Mouse (Mus musculus) forebrain, embryonic 14.5 days (tissue): ENCODE measurements around the gene Myo5c. TPM values are rescaled to one million over a fixed set of nuclear protein-coding genes. Genes with fewer than 3 reads are reported as not detected.

Source experiments
- ATAC-seq: fragments of 200-750 bp; cut with Nextera tagmentation; 2 replicates; pipeline ENCODE4 v1.8.0; 2017; ENCODE audit warnings: mild to moderate bottlenecking, moderate library complexity
- DNase-seq: peaks from one replicate; pipeline ENCODE4 v3.0.0-alpha.2; 2015; ENCODE audit warnings: low spot score
- H3K27ac ChIP-seq: fragments of 300-500 bp; sonication (generic); 2 replicates; pipeline ENCODE4 v1.5.1; 2014; ENCODE audit warnings: low read depth, mild to moderate bottlenecking, control low read depth, low read length, moderate library complexity
- H3K27me3 ChIP-seq: fragments of 300-500 bp; sonication (generic); replicated peaks from 2 replicates; pipeline ENCODE4 v1.6.1; 2014; ENCODE audit warnings: low read length, control low read depth, mixed read lengths; ENCODE audit not compliant: control insufficient read depth, insufficient read depth
- H3K36me3 ChIP-seq: fragments of 300-500 bp; sonication (generic); 2 replicates; pipeline ENCODE4 v1.6.1; 2014; ENCODE audit warnings: low read length, control low read depth; ENCODE audit not compliant: control insufficient read depth, insufficient read depth
- H3K4me1 ChIP-seq: fragments of 300-500 bp; sonication (generic); 2 replicates; pipeline ENCODE4 v1.6.1; 2014; ENCODE audit warnings: antibody characterized with exemption, low read length, control low read depth; ENCODE audit not compliant: control insufficient read depth, insufficient read depth
- H3K4me2 ChIP-seq: fragments of 300-500 bp; sonication (generic); 2 replicates; pipeline ENCODE4 v1.6.1; 2014; ENCODE audit warnings: mild to moderate bottlenecking, control low read depth, low read length
- H3K4me3 ChIP-seq: fragments of 300-500 bp; sonication (generic); 2 replicates; pipeline ENCODE4 v1.5.1; 2014; ENCODE audit warnings: low read depth, low read length, control low read depth
- H3K9ac ChIP-seq: fragments of 300-500 bp; sonication (generic); 2 replicates; pipeline ENCODE4 v1.6.1; 2014; ENCODE audit warnings: mild to moderate bottlenecking, low read length, control low read depth, moderate library complexity
- H3K9me3 ChIP-seq: fragments of 300-500 bp; sonication (generic); replicated peaks from 2 replicates; pipeline ENCODE4 v1.6.1; 2016; ENCODE audit warnings: low read length, control low read depth, mixed read lengths; ENCODE audit not compliant: control insufficient read depth
- WGBS: fragments of 180-500 bp; shearing (Covaris S2); extraction: QIAGEN DNeasy Blood & Tissue Kit; methylation state at CpG from one replicate; pipeline ENCODE4 v1.1.7; 2014; 5-methylcytosine and 5-hydroxymethylcytosine counted together
- polyA plus RNA-seq: library from polyadenylated mRNA; unstranded; fragments of >200 nt; fragmentation: Nextera tagmentation; extraction: Ambion mirVana; gene quantifications from 2 replicates; pipeline ENCODE4 v1.2.1, GENCODE M21; 2014

The Myo5c gene
- polyA plus RNA-seq, 1 experiment from 2014 or later = 0.10 TPM

- H3K4me1 ChIP-seq = no peaks in the 10 kb centered on the region
- H3K4me3 ChIP-seq = no peak overlapping the region
- no peaks in the 10 kb centered on the region for H3K27me3 ChIP-seq
- no peak overlapping the region for H3K4me2 ChIP-seq
- no peaks in the 10 kb centered on the region for H3K36me3 ChIP-seq
- no peaks in the 10 kb centered on the region for H3K9me3 ChIP-seq
- no peak for ATAC-seq
- WGBS = 82% methylated on average over 6 of the region's 6 CpGs
- no peak for DNase-seq
- no peak overlapping the region for H3K27ac ChIP-seq
- H3K9ac ChIP-seq = no peak overlapping the region
Measured at GRCm38 (mm10) chr9:75285363-75285762, 53.5 kb downstream of the Myo5c start.

- no peaks in the 10 kb centered on the region for H3K36me3 ChIP-seq
- no peak overlapping the region for H3K4me2 ChIP-seq
- no peaks in the 10 kb centered on the region for H3K4me1 ChIP-seq
- H3K9me3 ChIP-seq = no peaks in the 10 kb centered on the region
- H3K4me3 ChIP-seq = no peak overlapping the region
- no peaks in the 10 kb centered on the region for H3K27me3 ChIP-seq
- DNase-seq = no peak
- WGBS = 71% methylated on average over 6 of the region's 6 CpGs
- H3K27ac ChIP-seq = no peak overlapping the region
- no peak overlapping the region for H3K9ac ChIP-seq
- ATAC-seq = no peak
Measured at GRCm38 (mm10) chr9:75287636-75288035, 55.8 kb downstream of the Myo5c start.

GRCm38 (mm10) chr9:75289545-75289944 is 57.7 kb downstream of the Myo5c start:
- Histone ChIP-seq H3K4me1 (no peaks in the 10 kb centered on the region), H3K4me3 (no peak overlapping the region), H3K27ac (no peak overlapping the region), H3K9me3 (no peaks in the 10 kb centered on the region), H3K27me3 (no peaks in the 10 kb centered on the region), H3K9ac (no peak overlapping the region), H3K4me2 (no peak overlapping the region), H3K36me3 (no peaks in the 10 kb centered on the region)
- DNase-seq = no peak
- 48% methylated on average over 4 of the region's 4 CpGs for WGBS
- ATAC-seq = no peak

- Histone ChIP-seq H3K4me3 (no peak overlapping the region), H3K27ac (no peak overlapping the region), H3K9me3 (no peaks in the 10 kb centered on the region), H3K4me2 (no peak overlapping the region), H3K36me3 (no peaks in the 10 kb centered on the region), H3K27me3 (no peaks in the 10 kb centered on the region), H3K9ac (no peak overlapping the region), H3K4me1 (no peaks in the 10 kb centered on the region)
- 86% methylated on average over 2 of the region's 2 CpGs for WGBS
- DNase-seq (no peak), ATAC-seq (no peak)
Measured at GRCm38 (mm10) chr9:75299342-75299741, 67.5 kb downstream of the Myo5c start.

- Histone ChIP-seq H3K9ac (no peak overlapping the region), H3K27ac (no peak overlapping the region), H3K4me1 (no peaks in the 10 kb centered on the region), H3K9me3 (no peaks in the 10 kb centered on the region), H3K4me2 (no peak overlapping the region), H3K27me3 (no peaks in the 10 kb centered on the region), H3K4me3 (no peak overlapping the region), H3K36me3 (no peaks in the 10 kb centered on the region)
- no peak for ATAC-seq
- 74% methylated on average over 2 of the region's 2 CpGs for WGBS
- no peak for DNase-seq
Measured at GRCm38 (mm10) chr9:75303033-75303432, 71.2 kb downstream of the Myo5c start.

- no peaks in the 10 kb centered on the region for H3K27me3 ChIP-seq
- peak overlapping the region; percentile 26; the same call in 1 of the 2 replicates for H3K4me2 ChIP-seq
- no peak overlapping the region for H3K27ac ChIP-seq
- no peaks in the 10 kb centered on the region for H3K36me3 ChIP-seq
- H3K4me1 ChIP-seq = no peaks in the 10 kb centered on the region
- ATAC-seq (no peak), DNase-seq (no peak)
- no peak overlapping the region for H3K9ac ChIP-seq
- H3K9me3 ChIP-seq = no peaks in the 10 kb centered on the region
- H3K4me3 ChIP-seq = no peak overlapping the region
- 41% methylated on average over 16 of the region's 16 CpGs for WGBS
Measured at GRCm38 (mm10) chr9:75303701-75304261, 72.0 kb downstream of the Myo5c start.

GRCm38 (mm10) chr9:75304286-75304685 is 72.5 kb downstream of the Myo5c start:
- ATAC-seq (no peak), DNase-seq (no peak)
- H3K9me3 ChIP-seq = no peaks in the 10 kb centered on the region
- H3K4me3 ChIP-seq = no peak overlapping the region
- 31% methylated on average over 7 of the region's 7 CpGs for WGBS
- H3K36me3 ChIP-seq = no peaks in the 10 kb centered on the region
- H3K27me3 ChIP-seq = no peaks in the 10 kb centered on the region
- no peak overlapping the region for H3K9ac ChIP-seq
- no peaks in the 10 kb centered on the region for H3K4me1 ChIP-seq
- peak overlapping the region; percentile 26; the same call in 1 of the 2 replicates for H3K4me2 ChIP-seq
- no peak overlapping the region for H3K27ac ChIP-seq

- no peak within 1 kb of the TSS for H3K4me3 ChIP-seq
- no peaks in the 10 kb centered on the region for H3K4me1 ChIP-seq
- no peak within 1 kb of the TSS for H3K9ac ChIP-seq
- H3K27me3 ChIP-seq = no peaks in the 10 kb centered on the region
- H3K4me2 ChIP-seq = no peak within 1 kb of the TSS
- no peaks in the 10 kb centered on the region for H3K36me3 ChIP-seq
- H3K27ac ChIP-seq = no peak within 1 kb of the TSS
- WGBS = 76% methylated on average over 11 of the region's 11 CpGs
- ATAC-seq = no peak
- H3K9me3 ChIP-seq = no peaks in the 10 kb centered on the region
- no peak for DNase-seq
Measured at GRCm38 (mm10) chr9:75306126-75306898, 74.5 kb downstream of the Myo5c start, which contains the start of gene Gnb5. Gene Gnb5, plus strand, starts transcription at chr9:75306288.

- H3K4me1 ChIP-seq = no peaks in the 10 kb centered on the region
- H3K27me3 ChIP-seq = no peaks in the 10 kb centered on the region
- H3K9ac ChIP-seq = no peak overlapping the region
- WGBS = 87% methylated on average over 5 of the region's 5 CpGs
- H3K27ac ChIP-seq = no peak overlapping the region
- DNase-seq (no peak), ATAC-seq (no peak)
- H3K36me3 ChIP-seq = no peaks in the 10 kb centered on the region
- no peak overlapping the region for H3K4me2 ChIP-seq
- no peaks in the 10 kb centered on the region for H3K9me3 ChIP-seq
- H3K4me3 ChIP-seq = no peak overlapping the region
Measured at GRCm38 (mm10) chr9:75307015-75307414, 75.2 kb downstream of the Myo5c start.
